Mouse (Mus musculus): ENCODE measurements around the gene Il31ra.

- TF ChIP-seq CTCF (IDR thresholded peaks at IDR 0.05; ENCODE audit: low read depth, low read length) (no peak), POLR2A (IDR thresholded peaks at IDR 0.05; ENCODE audit: borderline replicate concordance, low read depth, low read length) (no peak)
Observed at GRCm38 (mm10) chr13:112560554-112561138, 33.5 kb downstream of the Il31ra start.

All from bone marrow macrophage, adult 2 months (primary cell).